Mouse (Mus musculus): ENCODE data around the gene Krt7. TPM values are rescaled to one million over a fixed set of nuclear protein-coding genes. Genes with fewer than 3 reads are reported as not detected.
A peak's percentile ranks its signal among the peaks of the same experiment; 100 is the strongest.

The Krt7 gene
- total and polyA plus RNA-seq, 2 experiments: 0.31 to 0.37 TPM

- 4% methylated on average over 34 of the region's 34 CpGs for WGBS
- no peak for DNase-seq (ENCODE audit: extremely low read depth, low read depth, low spot score)
- Histone ChIP-seq H3K4me1 (ENCODE audit: control insufficient read depth, insufficient read depth, low read length) (no peaks in the 10 kb centered on the region), H3K36me3 (ENCODE audit: control insufficient read depth, insufficient read depth, low read length) (no peaks in the 10 kb centered on the region), H3K27ac (replicated peaks; ENCODE audit: insufficient read depth, low read depth, low read length) (no peak within 1 kb of the TSS), H3K9ac (ENCODE audit: low read depth, low read length) (no peak within 1 kb of the TSS), H3K79me2 (ENCODE audit: control insufficient read depth, insufficient read depth, low read length) (no peaks in the 10 kb centered on the region), H3K27me3 (ENCODE audit: control insufficient read depth, insufficient read depth, low read length) (no peaks in the 10 kb centered on the region), H3K4me3 (ENCODE audit: insufficient read depth, low read depth, low read length) (no peak within 1 kb of the TSS)
- TF ChIP-seq CTCF (IDR thresholded peaks at IDR 0.05; ENCODE audit: low read depth, low read length): no peak
- no peak for TF ChIP-seq POLR2A (IDR thresholded peaks at IDR 0.05; ENCODE audit: extremely low read depth, insufficient read depth, low read length)
Observed at GRCm38 (mm10) chr15:101438555-101438954, 27.7 kb downstream of the Krt7 start, which contains the start of gene Krt87. Gene Krt87, minus strand, starts transcription at chr15:101438804.

- Histone ChIP-seq H3K27me3 (ENCODE audit: control insufficient read depth, insufficient read depth, low read length) (no peaks in the 10 kb centered on the region), H3K79me2 (ENCODE audit: control insufficient read depth, insufficient read depth, low read length) (no peaks in the 10 kb centered on the region), H3K4me3 (ENCODE audit: insufficient read depth, low read depth, low read length) (no peak overlapping the region), H3K4me1 (ENCODE audit: control insufficient read depth, insufficient read depth, low read length) (no peaks in the 10 kb centered on the region), H3K9ac (ENCODE audit: low read depth, low read length) (no peak overlapping the region), H3K27ac (replicated peaks; ENCODE audit: insufficient read depth, low read depth, low read length) (no peak overlapping the region), H3K36me3 (ENCODE audit: control insufficient read depth, insufficient read depth, low read length) (no peaks in the 10 kb centered on the region)
- TF ChIP-seq POLR2A (IDR thresholded peaks at IDR 0.05; ENCODE audit: extremely low read depth, insufficient read depth, low read length) (no peak), CTCF (IDR thresholded peaks at IDR 0.05; ENCODE audit: low read depth, low read length) (no peak)
- no peak for DNase-seq (ENCODE audit: extremely low read depth, low read depth, low spot score)
- WGBS: 72% methylated on average over 4 of the region's 4 CpGs
Observed at GRCm38 (mm10) chr15:101440837-101441236, 30.0 kb downstream of the Krt7 start.

DNA sequence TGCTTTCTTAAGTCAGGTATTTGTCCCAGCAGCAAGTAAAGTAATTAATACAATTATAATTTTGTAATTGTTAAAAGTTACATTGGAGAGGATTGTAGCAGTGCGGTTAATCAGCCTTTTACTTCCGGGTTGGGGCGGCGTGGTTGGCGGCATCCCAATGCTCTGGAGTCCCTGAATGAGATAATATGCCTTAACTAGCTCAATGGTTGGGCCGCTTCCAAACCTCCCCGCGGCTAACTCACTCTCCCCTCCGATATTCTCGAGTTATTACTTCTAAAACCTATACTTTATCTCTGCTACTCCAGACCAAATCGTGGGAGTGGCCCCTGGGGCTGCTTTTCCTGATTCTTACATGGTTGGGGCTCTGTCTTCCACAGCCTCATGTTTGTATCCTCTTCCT, 35.7 kb downstream of the Krt7 start:
- Histone ChIP-seq H3K4me3 (ENCODE audit: insufficient read depth, low read depth, low read length) (no peak overlapping the region), H3K79me2 (ENCODE audit: control insufficient read depth, insufficient read depth, low read length) (no peaks in the 10 kb centered on the region), H3K4me1 (ENCODE audit: control insufficient read depth, insufficient read depth, low read length) (no peaks in the 10 kb centered on the region), H3K9ac (ENCODE audit: low read depth, low read length) (no peak overlapping the region), H3K27ac (replicated peaks; ENCODE audit: insufficient read depth, low read depth, low read length) (no peak overlapping the region), H3K36me3 (ENCODE audit: control insufficient read depth, insufficient read depth, low read length) (no peaks in the 10 kb centered on the region), H3K27me3 (ENCODE audit: control insufficient read depth, insufficient read depth, low read length) (no peaks in the 10 kb centered on the region)
- DNase-seq (ENCODE audit: extremely low read depth, low read depth, low spot score): no peak
- WGBS: 70% methylated on average over 11 of the region's 11 CpGs
- TF ChIP-seq POLR2A (IDR thresholded peaks at IDR 0.05; ENCODE audit: extremely low read depth, insufficient read depth, low read length) (no peak), CTCF (IDR thresholded peaks at IDR 0.05; ENCODE audit: low read depth, low read length) (no peak)

- Histone ChIP-seq H3K9ac (ENCODE audit: low read depth, low read length) (no peak within 1 kb of the TSS), H3K27ac (replicated peaks; ENCODE audit: insufficient read depth, low read depth, low read length) (no peak within 1 kb of the TSS), H3K4me1 (ENCODE audit: control insufficient read depth, insufficient read depth, low read length) (no peaks in the 10 kb centered on the region), H3K79me2 (ENCODE audit: control insufficient read depth, insufficient read depth, low read length) (no peaks in the 10 kb centered on the region), H3K36me3 (ENCODE audit: control insufficient read depth, insufficient read depth, low read length) (no peaks in the 10 kb centered on the region), H3K4me3 (ENCODE audit: insufficient read depth, low read depth, low read length) (no peak within 1 kb of the TSS), H3K27me3 (ENCODE audit: control insufficient read depth, insufficient read depth, low read length) (no peaks in the 10 kb centered on the region)
- DNase-seq (ENCODE audit: extremely low read depth, low read depth, low spot score): no peak
- no peak for TF ChIP-seq POLR2A (IDR thresholded peaks at IDR 0.05; ENCODE audit: extremely low read depth, insufficient read depth, low read length)
- 82% methylated on average over 2 of the region's 2 CpGs for WGBS
Observed at GRCm38 (mm10) chr15:101447444-101447843, 36.6 kb downstream of the Krt7 start, which contains the start of gene Krt88. Gene Krt88, plus strand, starts transcription at chr15:101447744.

DNA sequence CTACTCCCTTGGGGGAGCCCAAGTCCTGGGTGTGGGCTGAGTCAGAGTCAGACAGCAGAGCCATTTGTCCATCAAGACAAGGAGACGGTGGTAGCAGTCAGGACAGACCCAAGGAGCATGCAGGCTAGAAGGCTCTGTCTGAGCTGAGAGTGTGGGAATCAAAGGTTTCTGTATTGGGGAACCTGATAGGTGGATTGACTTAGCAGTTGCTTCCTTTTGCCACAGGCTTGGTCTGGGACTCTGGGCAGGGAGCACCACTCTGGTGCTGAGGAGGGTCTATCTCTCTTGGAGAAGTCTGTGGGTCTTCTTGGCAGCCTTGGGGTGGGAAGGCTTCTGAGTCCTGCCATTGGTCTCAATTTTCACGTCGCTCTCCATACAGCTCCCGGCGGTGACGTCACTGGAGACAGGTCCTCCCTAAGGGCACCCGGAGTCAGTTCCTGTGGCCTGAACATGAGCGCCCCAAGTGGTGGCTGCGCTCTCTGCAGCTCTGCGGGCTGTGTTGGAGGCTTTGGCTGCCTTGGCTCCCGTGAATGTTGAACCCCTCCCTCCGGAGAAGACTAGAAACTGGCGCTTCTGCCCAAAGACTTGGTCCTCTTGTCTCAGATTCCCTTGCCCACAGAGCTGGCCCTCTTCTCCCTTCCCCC, 42.4 kb downstream of the Krt7 start:
- H3K27ac ChIP-seq (replicated peaks; ENCODE audit: insufficient read depth, low read depth, low read length): no peak overlapping the region
- no peak overlapping the region for H3K9ac ChIP-seq (ENCODE audit: low read depth, low read length)
- TF ChIP-seq CTCF (IDR thresholded peaks at IDR 0.05; ENCODE audit: low read depth, low read length): peak; percentile 81
- TF ChIP-seq POLR2A (IDR thresholded peaks at IDR 0.05; ENCODE audit: extremely low read depth, insufficient read depth, low read length): no peak
- H3K27me3 ChIP-seq (ENCODE audit: control insufficient read depth, insufficient read depth, low read length): no peaks in the 10 kb centered on the region
- H3K4me1 ChIP-seq (ENCODE audit: control insufficient read depth, insufficient read depth, low read length): no peaks in the 10 kb centered on the region
- H3K4me3 ChIP-seq (ENCODE audit: insufficient read depth, low read depth, low read length): no peak overlapping the region
- no peaks in the 10 kb centered on the region for H3K79me2 ChIP-seq (ENCODE audit: control insufficient read depth, insufficient read depth, low read length)
- DNase-seq (ENCODE audit: extremely low read depth, low read depth, low spot score): peak; percentile 23
- H3K36me3 ChIP-seq (ENCODE audit: control insufficient read depth, insufficient read depth, low read length): no peaks in the 10 kb centered on the region
- 8% methylated on average over 13 of the region's 13 CpGs for WGBS

DNA sequence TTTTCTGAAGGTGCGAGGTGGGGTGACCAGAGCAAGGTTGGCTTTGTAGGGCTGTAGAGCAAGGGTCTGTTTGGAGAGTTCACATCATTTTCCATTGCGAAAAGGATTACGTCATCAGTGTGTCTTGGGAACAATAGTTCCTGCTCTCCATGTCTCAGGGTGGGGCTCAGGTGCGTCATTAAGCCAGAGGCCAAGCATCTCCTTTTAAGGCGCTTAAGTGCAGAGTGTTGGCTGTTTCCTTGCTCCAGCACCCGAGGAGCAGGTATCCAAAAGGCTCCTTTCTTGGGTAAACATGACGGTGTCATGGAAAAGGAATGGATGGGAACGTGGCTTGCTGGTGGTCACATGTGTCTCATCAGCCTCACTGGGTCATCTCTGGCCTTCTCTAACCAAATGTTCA, 43.9 kb downstream of the Krt7 start:
- H3K9ac ChIP-seq (ENCODE audit: low read depth, low read length): no peak overlapping the region
- no peak for DNase-seq (ENCODE audit: extremely low read depth, low read depth, low spot score)
- TF ChIP-seq CTCF (IDR thresholded peaks at IDR 0.05; ENCODE audit: low read depth, low read length) (no peak), POLR2A (IDR thresholded peaks at IDR 0.05; ENCODE audit: extremely low read depth, insufficient read depth, low read length) (no peak)
- no peak overlapping the region for H3K27ac ChIP-seq (replicated peaks; ENCODE audit: insufficient read depth, low read depth, low read length)
- no peak overlapping the region for H3K4me3 ChIP-seq (ENCODE audit: insufficient read depth, low read depth, low read length)
- no peaks in the 10 kb centered on the region for H3K36me3 ChIP-seq (ENCODE audit: control insufficient read depth, insufficient read depth, low read length)
- no peaks in the 10 kb centered on the region for H3K27me3 ChIP-seq (ENCODE audit: control insufficient read depth, insufficient read depth, low read length)
- H3K79me2 ChIP-seq (ENCODE audit: control insufficient read depth, insufficient read depth, low read length): no peaks in the 10 kb centered on the region
- WGBS: 82% methylated on average over 8 of the region's 8 CpGs
- no peaks in the 10 kb centered on the region for H3K4me1 ChIP-seq (ENCODE audit: control insufficient read depth, insufficient read depth, low read length)
